7 mouse cellular contexts compared by ENCODE assay signal in the genomic region with DNA sequence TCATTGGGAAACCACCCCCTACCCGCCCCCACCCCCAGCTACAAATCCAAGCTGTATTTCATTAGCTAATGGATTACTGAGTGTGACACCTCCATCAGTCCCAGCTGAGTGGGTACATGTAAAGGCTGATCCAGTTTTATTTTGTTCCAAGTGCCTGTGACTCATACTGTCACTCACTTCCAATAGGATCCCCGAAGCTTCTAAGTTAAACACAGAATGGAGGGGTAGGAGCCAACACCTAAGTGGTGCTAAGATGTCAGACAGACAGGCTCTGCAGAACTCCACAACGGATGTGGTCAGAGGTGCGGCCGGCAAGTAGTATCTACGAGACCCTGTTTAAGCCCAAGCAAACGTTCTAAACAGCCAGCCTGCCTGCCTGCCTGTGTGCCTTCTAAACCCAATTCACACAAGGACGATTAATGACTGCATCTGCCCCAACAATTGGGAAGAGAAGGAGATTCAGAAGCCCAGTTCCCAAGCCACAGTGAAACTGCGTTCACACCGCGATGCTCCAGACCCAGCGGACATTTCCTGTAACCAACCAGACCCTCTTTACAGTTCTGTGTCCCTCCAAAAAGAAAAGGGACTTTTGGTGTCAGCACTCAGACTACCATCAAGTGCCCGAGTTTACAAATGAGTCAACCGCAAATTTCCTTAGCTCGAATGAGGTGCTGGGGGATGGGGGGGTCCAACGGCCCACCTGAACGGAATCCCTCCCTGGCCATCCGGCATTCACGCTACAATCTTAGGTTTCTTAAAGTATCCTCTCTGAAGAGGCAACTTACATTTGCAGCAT. TPM values are rescaled to one million over a fixed set of nuclear protein-coding genes. Genes with fewer than 3 reads are reported as not detected.
DNase-seq lines count a peak whose midpoint lies in the region; ATAC-seq and TF ChIP-seq lines count a peak whose summit lies in the region.

No protein-coding gene starts in this region.

- no peaks in the 10 kb centered on the region for H3K9me3 ChIP-seq in heart, embryonic 15.5 days (replicated peaks)
- no peaks in the 10 kb centered on the region for H3K9me3 ChIP-seq in limb, embryonic 13.5 days
- H3K9me3 ChIP-seq in neural tube, embryonic 13.5 days = no peaks in the 10 kb centered on the region

- peak overlapping the region; percentile 74; the same call in 1 of the 2 replicates for H3K9ac ChIP-seq in heart, embryonic 15.5 days
- H3K9ac ChIP-seq in limb, embryonic 13.5 days = peak overlapping the region; percentile 74; the same call in 1 of the 2 replicates
- peak overlapping the region; percentile 88 for H3K9ac ChIP-seq in neural tube, embryonic 13.5 days

- H3K4me1 ChIP-seq in heart, embryonic 15.5 days (replicated peaks) = peaks cover 30% of the 10 kb centered on the region
- H3K4me1 ChIP-seq in limb, embryonic 13.5 days = peaks cover 22% of the 10 kb centered on the region
- H3K4me1 ChIP-seq in neural tube, embryonic 13.5 days (replicated peaks) = peaks cover 58% of the 10 kb centered on the region

- no peak for TF ChIP-seq CTCF in brain, embryonic 14.5 days (IDR thresholded peaks at IDR 0.05; ENCODE audit: borderline replicate concordance, extremely low read depth, insufficient read depth, insufficient read length)

- H3K27me3 ChIP-seq in heart, embryonic 15.5 days = peaks cover 46% of the 10 kb centered on the region
- peaks cover 33% of the 10 kb centered on the region for H3K27me3 ChIP-seq in limb, embryonic 13.5 days
- peaks cover 4% of the 10 kb centered on the region; the same call in 1 of the 2 replicates for H3K27me3 ChIP-seq in neural tube, embryonic 13.5 days

- TF ChIP-seq POLR2A in brain, embryonic 14.5 days (IDR thresholded peaks at IDR 0.05; ENCODE audit: borderline replicate concordance, extremely low read depth, insufficient read depth, insufficient read length, poor library complexity, severe bottlenecking) = no peak

- DNase-seq in right cerebral cortex, postnatal 14 days = peak; percentile 11
- DNase-seq in right cerebral cortex, postnatal 25 days = no peak
- DNase-seq in brain, embryonic 14.5 days (ENCODE audit: low read depth) = peak; percentile 52
- DNase-seq in gastrocnemius, postnatal 14 days = no peak

- H3K27ac ChIP-seq in heart, embryonic 15.5 days = no peak overlapping the region
- no peak overlapping the region for H3K27ac ChIP-seq in limb, embryonic 13.5 days
- H3K27ac ChIP-seq in neural tube, embryonic 13.5 days (replicated peaks) = peak overlapping the region; percentile 64

- H3K4me2 ChIP-seq in heart, embryonic 15.5 days = peak overlapping the region; percentile 93
- peak overlapping the region; percentile 97 for H3K4me2 ChIP-seq in limb, embryonic 13.5 days (replicated peaks)
- peak overlapping the region; percentile 76 for H3K4me2 ChIP-seq in neural tube, embryonic 13.5 days

- WGBS in heart, embryonic 15.5 days = 9% methylated on average over 19 of the region's 19 CpGs
- WGBS in limb, embryonic 13.5 days = 3% methylated on average over 19 of the region's 19 CpGs
- WGBS in neural tube, embryonic 13.5 days = under 1% methylated on average over 19 of the region's 19 CpGs

- no peak for ATAC-seq in heart, embryonic 15.5 days (replicated peaks; ENCODE audit: insufficient number of reproducible peaks, insufficient read depth, low FRiP score, low read depth)
- ATAC-seq in limb, embryonic 13.5 days (ENCODE audit: low FRiP score, low read depth) = no peak
- ATAC-seq in neural tube, embryonic 13.5 days (ENCODE audit: low read depth) = no peak

- H3K36me3 ChIP-seq in heart, embryonic 15.5 days = no peaks in the 10 kb centered on the region
- H3K36me3 ChIP-seq in limb, embryonic 13.5 days = no peaks in the 10 kb centered on the region
- H3K36me3 ChIP-seq in neural tube, embryonic 13.5 days = no peaks in the 10 kb centered on the region

- intact Hi-C loops in gastrocnemius, postnatal 14 days (cut with DNase I; ENCODE audit: low total_unique reads) = loop anchor here (2.0 kb wide), 1 partner anchor 75 kb away; no protein-coding TSS in a partner anchor

- H3K4me3 ChIP-seq in heart, embryonic 15.5 days = peak overlapping the region; percentile 73
- H3K4me3 ChIP-seq in limb, embryonic 13.5 days = peak overlapping the region; percentile 66
- peak overlapping the region; percentile 77 for H3K4me3 ChIP-seq in neural tube, embryonic 13.5 days

RNA-seq across cellular contexts. Expression of a gene that starts 1.2 kb away (rescaled TPM):
- polyA plus RNA-seq in brain, embryonic 14.5 days (2012; rRNA removed) = 24.1 and 31.6 TPM in 2 replicates
- 2.4 and 5.3 TPM in 2 replicates for polyA plus RNA-seq in heart, embryonic 15.5 days (2015; fragmentation: Nextera tagmentation; extraction: Ambion mirVana)
- polyA plus RNA-seq in limb, embryonic 13.5 days (2015; fragmentation: Nextera tagmentation; extraction: Ambion mirVana) = 2.9 and 3.7 TPM in 2 replicates
- polyA plus RNA-seq in neural tube, embryonic 13.5 days (2015; fragmentation: Nextera tagmentation; extraction: Ambion mirVana) = 11.0 and 11.8 TPM in 2 replicates
- 10 to 100 TPM; 29.2 to 37.2 TPM for total RNA-seq in gastrocnemius, postnatal 14 days (2021)

RNA-seq across cellular contexts. Expression of a gene that starts 55.9 kb away (rescaled TPM):
- 37.2 and 45.0 TPM in 2 replicates for polyA plus RNA-seq in brain, embryonic 14.5 days (2012; rRNA removed)
- 27.0 and 30.9 TPM in 2 replicates for polyA plus RNA-seq in heart, embryonic 15.5 days (2015; fragmentation: Nextera tagmentation; extraction: Ambion mirVana)
- 36.6 and 39.3 TPM in 2 replicates for polyA plus RNA-seq in limb, embryonic 13.5 days (2015; fragmentation: Nextera tagmentation; extraction: Ambion mirVana)
- 31.6 and 32.4 TPM in 2 replicates for polyA plus RNA-seq in neural tube, embryonic 13.5 days (2015; fragmentation: Nextera tagmentation; extraction: Ambion mirVana)
- 10 to 100 TPM; 15.8 to 21.3 TPM for total RNA-seq in gastrocnemius, postnatal 14 days (2021)

Comparison
In these comparisons a context has a peak if more than half of its experiments do, and no peak if none do; other contexts are left out.
1. DNase-seq: peak in right cerebral cortex, postnatal 14 days (single experiment) and brain, embryonic 14.5 days (single experiment); none in right cerebral cortex, postnatal 25 days (single experiment) and gastrocnemius, postnatal 14 days (single experiment).
2. Peak in every context shown above with its lines, with median percentiles within 50 percentile points of each other: H3K4me2 ChIP-seq, H3K4me3 ChIP-seq and H3K9ac ChIP-seq.